Mouse (Mus musculus) adrenal gland, postnatal 14 days (tissue): ENCODE data around the gene 4930505A04Rik. TPM values are rescaled to one million over a fixed set of nuclear protein-coding genes. Genes with fewer than 3 reads are reported as not detected.
"Not testable (repeated sequence)": the region's sequence is repeated elsewhere in the genome, so short reads cannot be mapped to it uniquely, and the experiment has no call there.

Experiments used
- DNase-seq: peaks from one replicate; pipeline ENCODE4 v3.0.0; 2021; ENCODE audit warnings: mixed read lengths
- long read RNA-seq, 2 experiments: library from polyadenylated mRNA; stranded (forward); transcript quantifications; one replicate each; pipeline ENCODE4 v2.0.0; 2021
- total RNA-seq: library from RNA; stranded (reverse); gene quantifications from 2 replicates; pipeline ENCODE4 v1.2.3, GENCODE M21; 2021

Gene 4930505A04Rik
- total RNA-seq: 0.37 and 0.38 TPM in 2 replicates
- long read RNA-seq, experiment 1: 0 reads
- long read RNA-seq, experiment 2: 0 reads

- peak; percentile 90 for DNase-seq
Measured at GRCm38 (mm10) chr11:30471751-30472593, at the start of gene 4930505A04Rik. TSS of gene 4930505A04Rik (minus strand) at chr11:30471827.

- DNase-seq: no peak
Measured at GRCm38 (mm10) chr11:30517133-30517532, 45.5 kb upstream of the 4930505A04Rik start.

- DNase-seq: no peak
Measured at GRCm38 (mm10) chr11:30508178-30508577, 36.6 kb upstream of the 4930505A04Rik start.

- no peak for DNase-seq
Measured at GRCm38 (mm10) chr11:30498738-30499355, 27.2 kb upstream of the 4930505A04Rik start.

GRCm38 (mm10) chr11:30497151-30497550, 25.5 kb upstream of the 4930505A04Rik start:
- no peak for DNase-seq

GRCm38 (mm10) chr11:30491515-30492260, 20.1 kb upstream of the 4930505A04Rik start:
- no peak for DNase-seq

GRCm38 (mm10) chr11:30488183-30488582, 16.6 kb upstream of the 4930505A04Rik start:
- no peak for DNase-seq

GRCm38 (mm10) chr11:30483286-30483685, 11.7 kb upstream of the 4930505A04Rik start:
- peak; percentile 6 for DNase-seq

- no peak for DNase-seq
Measured at GRCm38 (mm10) chr11:30471187-30471586, 440 bp downstream of the 4930505A04Rik start.

GRCm38 (mm10) chr11:30454331-30454730, 17.3 kb downstream of the 4930505A04Rik start:
- DNase-seq: no peak

- DNase-seq: no peak
Measured at GRCm38 (mm10) chr11:30448126-30448525, 23.5 kb downstream of the 4930505A04Rik start.

GRCm38 (mm10) chr11:30447561-30447960, 24.1 kb downstream of the 4930505A04Rik start:
- no peak for DNase-seq

- DNase-seq: not testable (repeated sequence)
Measured at GRCm38 (mm10) chr11:30444192-30444905, 27.3 kb downstream of the 4930505A04Rik start.

GRCm38 (mm10) chr11:30443746-30444145, 27.9 kb downstream of the 4930505A04Rik start:
- DNase-seq: no peak

- no peak for DNase-seq
Measured at GRCm38 (mm10) chr11:30433256-30433950, 38.2 kb downstream of the 4930505A04Rik start.

- peak; percentile 62 for DNase-seq
Measured at GRCm38 (mm10) chr11:30405581-30405980, 66.0 kb downstream of the 4930505A04Rik start.

- DNase-seq: no peak
Measured at GRCm38 (mm10) chr11:30404619-30405200, 66.9 kb downstream of the 4930505A04Rik start.

GRCm38 (mm10) chr11:30394351-30394750, 77.3 kb downstream of the 4930505A04Rik start:
- no peak for DNase-seq

GRCm38 (mm10) chr11:30383076-30383475, 88.6 kb downstream of the 4930505A04Rik start:
- no peak for DNase-seq
